Mouse (Mus musculus): ENCODE measurements around the gene Faf2.

DNA sequence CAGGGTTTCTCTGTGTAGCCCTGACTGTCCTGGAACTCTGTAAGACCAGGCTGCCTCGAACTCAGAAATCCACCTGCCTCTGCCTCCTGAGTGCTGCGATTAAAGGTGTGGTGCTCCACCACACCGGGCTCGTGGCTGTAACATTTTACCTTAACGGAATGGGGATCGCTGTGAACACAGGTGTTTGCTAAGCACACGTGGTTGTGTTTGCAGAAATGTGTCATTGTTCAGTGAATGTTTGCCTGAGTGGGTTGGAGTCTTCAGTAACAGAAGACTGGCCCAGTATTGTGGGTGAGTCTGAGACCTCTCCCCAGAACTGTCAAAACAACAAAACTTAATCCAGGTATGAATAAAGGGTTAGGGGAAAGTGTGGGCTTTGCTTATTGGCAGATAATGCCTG is 43.5 kb downstream of the Faf2 start:
- TF ChIP-seq MYOG (IDR thresholded peaks at IDR 0.05; ENCODE audit: control insufficient read depth in 1 of 3, insufficient read depth in 1 of 3, insufficient read length in 2 of 3, low read depth in 2 of 3): no peak
- no peak for TF ChIP-seq CEBPB (IDR thresholded peaks at IDR 0.05; ENCODE audit: insufficient read depth, poor library complexity, severe bottlenecking)
- TF ChIP-seq POLR2A (IDR thresholded peaks at IDR 0.05; ENCODE audit: insufficient read length, low read depth): no peak
- TF ChIP-seq MAX (IDR thresholded peaks at IDR 0.05; ENCODE audit: low read depth): no peak
- no peak for TF ChIP-seq TCF12 (IDR thresholded peaks at IDR 0.05; ENCODE audit: insufficient read depth, poor library complexity, severe bottlenecking)
- no peak for TF ChIP-seq E2F4 (IDR thresholded peaks at IDR 0.05; ENCODE audit: insufficient read depth)
- no peak for TF ChIP-seq SRF (IDR thresholded peaks at IDR 0.05; ENCODE audit: control insufficient read depth, insufficient read length, low read depth)
- no peak for TF ChIP-seq USF1 (IDR thresholded peaks at IDR 0.05; ENCODE audit: low read depth)
- no peak for TF ChIP-seq MYOD1 (IDR thresholded peaks at IDR 0.05; ENCODE audit: control insufficient read depth in 1 of 3, insufficient read length in 2 of 3, low read depth in 2 of 3)
- TF ChIP-seq POLR2AphosphoS2 (IDR thresholded peaks at IDR 0.05; ENCODE audit: insufficient read length, low read depth): no peak
